Mouse (Mus musculus) embryonic fibroblast, embryonic 13.5 days (primary cell): ENCODE results near the gene Fbxw13. TPM values are rescaled to one million over a fixed set of nuclear protein-coding genes. Genes with fewer than 3 reads are reported as not detected.
"Not testable (repeated sequence)": the region's sequence is repeated elsewhere in the genome, so short reads cannot be mapped to it uniquely, and the experiment has no call there.

Source experiments
- H3K27ac ChIP-seq: 2 replicates; pipeline ENCODE4 v1.5.1; 2012; ENCODE audit warnings: low read length, control low read depth, inconsistent platforms; ENCODE audit not compliant: insufficient read depth
- H3K4me1 ChIP-seq: 2 replicates; pipeline ENCODE4 v1.6.1; 2011; ENCODE audit warnings: low read length; ENCODE audit not compliant: control insufficient read depth, insufficient read depth
- H3K4me3 ChIP-seq: 2 replicates; pipeline ENCODE4 v1.5.1; 2011; ENCODE audit warnings: mild to moderate bottlenecking, control low read depth, low read length; ENCODE audit not compliant: insufficient read depth
- CTCF ChIP-seq: IDR thresholded peaks from 2 replicates; pipeline ENCODE4 v1.5.1; 2011; ENCODE audit warnings: mild to moderate bottlenecking, control low read depth, low read length, moderate library complexity, borderline replicate concordance; ENCODE audit not compliant: insufficient read depth
- POLR2A ChIP-seq: IDR thresholded peaks from 2 replicates; pipeline ENCODE4 v1.6.1; 2011; ENCODE audit warnings: low read depth, mild to moderate bottlenecking, control low read depth, low read length, moderate library complexity
- polyA plus RNA-seq: library from polyadenylated mRNA; stranded (reverse); fragments of >200 nt; gene quantifications from 2 replicates; pipeline ENCODE4 v1.2.4, GENCODE M21; 2011; ENCODE audit warnings: low read depth; ENCODE audit not compliant: missing spikeins, insufficient read length

Fbxw13 gene
- polyA plus RNA-seq: not detected in 2 replicates

DNA sequence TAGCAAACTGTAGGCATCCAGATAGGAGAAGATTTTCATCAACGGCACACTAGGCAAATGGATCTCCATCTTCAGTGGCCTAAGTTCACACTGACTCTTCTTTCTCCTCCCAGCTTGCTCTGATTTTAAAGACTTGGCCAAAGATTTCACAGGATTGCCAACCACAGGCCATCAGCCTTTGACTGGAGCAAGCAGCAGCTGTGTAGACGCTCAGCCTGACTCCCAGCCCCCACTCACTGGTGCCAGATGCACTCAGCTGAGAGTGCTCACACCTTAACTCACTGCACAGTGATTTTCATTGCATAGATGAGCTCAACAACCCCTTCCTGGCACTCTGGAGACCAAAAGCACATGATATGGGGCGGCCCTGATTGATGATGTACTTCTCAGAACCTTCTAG is at the start of gene Fbxw13:
TSS of gene Fbxw13 (minus strand) at position 101 of the 400 bp plus-strand sequence.
- H3K4me1 ChIP-seq, H3K27ac ChIP-seq, H3K4me3 ChIP-seq: not testable (repeated sequence)

DNA sequence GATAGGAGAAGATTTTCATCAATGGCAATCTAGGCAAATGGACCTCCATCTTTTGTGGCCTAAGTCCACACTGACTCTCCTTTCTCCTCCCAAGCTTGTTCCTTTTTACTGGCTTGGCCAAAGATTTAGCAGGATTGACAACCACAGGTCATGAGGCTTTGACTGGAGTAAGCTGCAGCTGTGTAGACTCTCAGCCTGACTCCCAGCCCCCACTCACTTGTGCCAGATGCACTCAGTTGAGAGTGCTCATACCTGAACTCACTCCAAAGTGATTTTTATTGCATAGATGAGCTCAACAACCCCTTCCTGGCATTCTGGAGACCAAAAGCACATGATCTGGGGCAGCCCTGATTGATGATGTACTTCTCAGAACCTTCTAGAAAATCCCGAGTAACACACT is 38.9 kb upstream of the Fbxw13 start, which contains the start of gene Fbxw20:
TSS of gene Fbxw20 (minus strand) at position 101 of the 400 bp plus-strand sequence.
- no peak within 1 kb of the TSS for H3K4me3 ChIP-seq
- no peak within 1 kb of the TSS for H3K27ac ChIP-seq
- no peaks in the 10 kb centered on the region for H3K4me1 ChIP-seq
- TF ChIP-seq POLR2A (no peak), CTCF (no peak)

DNA sequence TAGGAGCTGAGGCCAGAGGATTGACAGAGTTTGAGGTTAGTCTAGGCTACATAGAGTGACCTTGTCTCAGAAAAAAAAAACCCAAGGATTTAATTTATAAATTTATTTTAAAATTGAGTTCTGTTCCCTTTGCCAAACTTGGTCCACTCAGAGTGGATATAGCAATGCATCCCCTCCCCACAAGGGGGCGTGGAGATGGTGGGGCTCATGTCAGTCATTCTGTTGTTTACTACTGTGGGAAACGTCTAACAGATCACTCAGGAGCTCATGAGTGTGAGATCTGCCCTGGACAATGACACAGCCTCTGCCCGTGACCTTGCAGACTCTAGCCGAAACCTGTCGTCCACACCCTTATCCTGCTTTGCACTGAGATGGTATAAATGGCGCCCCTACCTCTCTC is 22.7 kb upstream of the Fbxw13 start:
- Histone ChIP-seq H3K4me3 (no peak overlapping the region), H3K27ac (no peak overlapping the region)
- no peak for TF ChIP-seq CTCF
- TF ChIP-seq POLR2A: no peak

DNA sequence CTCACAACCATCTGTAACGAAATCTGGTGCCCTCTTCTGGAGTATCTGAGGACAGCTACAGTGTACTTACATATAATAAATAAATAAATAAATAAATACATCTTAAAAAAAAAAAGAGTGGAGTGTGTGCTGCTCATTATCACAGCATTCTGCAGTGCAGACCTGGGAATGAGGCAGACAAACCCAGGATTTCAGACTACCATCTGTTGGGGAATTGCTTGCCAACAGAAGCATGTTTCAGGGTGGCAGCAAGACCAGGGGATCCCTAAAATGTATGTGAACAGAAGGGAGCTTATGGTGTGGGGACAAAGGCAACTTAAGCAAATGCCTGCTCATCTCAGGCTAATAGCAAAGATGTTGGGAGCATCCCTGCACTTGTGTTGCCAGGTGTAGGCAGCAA is 5.6 kb upstream of the Fbxw13 start:
- not testable (repeated sequence) for H3K4me1 ChIP-seq, H3K4me3 ChIP-seq, H3K27ac ChIP-seq

More for the DNA sequence above, 22.7 kb upstream of the Fbxw13 start:
- no peaks in the 10 kb centered on the region for H3K4me1 ChIP-seq

DNA sequence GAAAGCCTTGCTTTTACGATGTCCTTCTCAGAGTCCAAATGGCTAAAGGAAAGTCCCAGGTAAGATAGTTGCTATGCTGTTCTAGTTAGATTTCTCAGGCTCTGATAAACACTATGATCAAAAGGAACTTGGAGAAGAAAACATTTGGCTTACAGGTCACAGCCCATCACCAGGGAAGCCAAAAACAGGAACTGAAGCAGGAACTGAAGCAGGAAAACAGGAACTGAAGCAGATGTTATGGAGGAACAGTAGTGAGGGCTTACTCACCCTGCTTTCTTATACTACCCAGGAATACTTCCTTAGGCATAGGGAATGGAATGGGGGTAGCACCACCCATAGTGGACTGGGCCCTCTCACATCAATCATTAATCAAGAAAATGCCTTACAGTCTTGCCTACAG is 4.6 kb upstream of the Fbxw13 start:
- TF ChIP-seq POLR2A: no peak
- TF ChIP-seq CTCF: no peak
- Histone ChIP-seq H3K4me1 (no peaks in the 10 kb centered on the region), H3K27ac (no peak overlapping the region), H3K4me3 (no peak overlapping the region)

DNA sequence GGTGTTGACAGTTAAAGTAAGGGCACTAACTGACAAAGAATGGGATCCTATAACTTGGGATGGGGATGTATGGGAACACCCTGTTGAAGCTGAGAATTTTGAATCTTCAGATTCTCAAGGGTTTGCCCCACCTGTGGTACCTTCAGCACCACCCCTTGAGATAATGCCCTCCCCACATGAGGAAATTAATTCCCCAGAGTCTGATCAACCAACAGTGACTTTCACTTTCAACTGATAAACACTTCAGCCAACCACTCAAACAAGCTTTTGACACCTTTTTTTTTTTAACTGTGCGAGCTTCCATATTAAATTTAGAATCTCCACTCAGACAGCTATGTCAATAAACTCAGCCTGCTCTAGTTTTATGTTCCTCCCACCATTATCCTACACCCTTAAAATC is 3.6 kb upstream of the Fbxw13 start:
- TF ChIP-seq CTCF (no peak), POLR2A (no peak)
- Histone ChIP-seq H3K4me3 (no peak overlapping the region), H3K4me1 (no peaks in the 10 kb centered on the region), H3K27ac (no peak overlapping the region)

DNA sequence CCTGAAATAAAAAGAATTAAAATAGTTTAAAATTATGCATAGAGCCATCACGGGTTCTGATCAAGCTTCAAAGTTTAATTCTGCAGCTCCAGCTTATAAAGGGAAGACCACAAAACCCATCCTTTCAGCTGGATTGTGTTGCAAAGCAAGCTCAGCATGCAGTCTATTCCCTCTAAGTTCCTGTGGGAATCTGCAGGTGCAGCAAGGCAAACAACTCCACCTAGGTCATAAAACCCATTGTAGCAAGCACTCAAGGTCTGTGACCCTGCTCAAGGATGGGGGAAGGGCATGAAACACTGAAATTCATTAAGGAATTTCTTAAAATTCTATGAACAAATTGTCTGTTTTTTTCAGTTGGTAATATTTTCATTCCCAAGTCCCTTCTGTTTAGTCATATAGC is 18.6 kb downstream of the Fbxw13 start:
- H3K4me1 ChIP-seq: no peaks in the 10 kb centered on the region
- no peak overlapping the region for H3K27ac ChIP-seq
- TF ChIP-seq POLR2A: no peak
- TF ChIP-seq CTCF: no peak
- no peak overlapping the region for H3K4me3 ChIP-seq

DNA sequence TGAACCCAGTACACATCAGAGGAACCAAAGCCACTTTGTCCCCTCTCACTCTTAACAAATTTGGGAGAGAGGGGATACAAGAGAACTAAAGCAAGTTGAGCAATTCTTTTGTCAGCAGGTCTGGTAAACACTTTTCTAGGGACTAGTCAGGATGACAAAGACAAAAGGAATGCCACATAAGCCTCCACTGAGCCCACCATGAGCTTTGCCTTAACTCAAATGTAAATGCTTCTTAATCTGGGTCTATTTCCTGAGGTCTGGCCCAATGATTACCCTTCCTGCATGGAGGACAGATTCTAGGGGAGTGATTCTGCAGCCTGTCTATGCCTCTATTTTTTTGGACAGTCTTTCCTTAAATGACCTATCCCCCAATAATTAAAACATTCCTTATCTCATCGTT is 19.5 kb downstream of the Fbxw13 start:
- H3K27ac ChIP-seq: no peak overlapping the region
- H3K4me3 ChIP-seq: no peak overlapping the region
- H3K4me1 ChIP-seq: no peaks in the 10 kb centered on the region
- no peak for TF ChIP-seq POLR2A

DNA sequence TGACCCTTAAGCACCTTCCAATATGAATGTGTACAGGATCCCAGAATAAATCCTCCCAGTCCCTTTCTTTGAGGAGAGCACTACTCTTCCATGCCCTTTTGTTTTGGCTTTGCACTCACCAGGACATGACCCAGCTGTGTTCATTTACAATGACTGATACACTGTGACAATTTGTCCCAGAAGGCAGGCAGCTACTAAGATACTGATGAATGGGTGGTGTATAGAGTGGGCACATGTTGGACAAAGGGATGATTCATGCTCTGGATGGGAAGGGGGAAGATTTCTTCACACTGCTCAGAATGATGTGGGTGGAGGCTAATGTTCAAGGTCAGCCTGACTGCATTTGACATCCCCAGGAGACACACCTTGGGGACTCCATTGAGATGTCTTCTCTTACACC is 28.5 kb downstream of the Fbxw13 start:
- no peak overlapping the region for H3K4me3 ChIP-seq
- H3K27ac ChIP-seq: no peak overlapping the region
- no peaks in the 10 kb centered on the region for H3K4me1 ChIP-seq
- TF ChIP-seq CTCF: no peak
- no peak for TF ChIP-seq POLR2A

DNA sequence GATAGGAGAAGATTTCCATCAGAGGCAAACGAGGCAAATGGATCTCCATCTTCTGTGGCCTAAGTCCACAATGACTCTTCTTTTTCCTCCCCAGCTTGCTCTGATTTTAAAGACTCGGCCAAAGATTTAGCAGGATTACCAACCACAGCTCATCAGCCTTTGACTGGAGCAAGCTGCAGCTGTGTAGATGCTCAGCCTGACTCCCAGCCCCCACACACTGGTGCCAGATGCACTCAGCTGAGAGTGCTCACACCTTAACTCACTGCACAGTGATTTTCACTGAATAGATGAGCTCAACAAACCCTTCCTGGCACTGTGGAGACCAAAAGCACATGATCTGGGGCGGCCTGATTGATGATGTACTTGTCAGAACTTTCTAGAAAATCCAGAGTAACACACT is 33.8 kb downstream of the Fbxw13 start, which contains the start of gene Fbxw21:
TSS of gene Fbxw21 (minus strand) at position 101 of the 400 bp plus-strand sequence.
- TF ChIP-seq CTCF (no peak), POLR2A (no peak)
- Histone ChIP-seq H3K27ac (no peak within 1 kb of the TSS), H3K4me3 (no peak within 1 kb of the TSS), H3K4me1 (no peaks in the 10 kb centered on the region)

DNA sequence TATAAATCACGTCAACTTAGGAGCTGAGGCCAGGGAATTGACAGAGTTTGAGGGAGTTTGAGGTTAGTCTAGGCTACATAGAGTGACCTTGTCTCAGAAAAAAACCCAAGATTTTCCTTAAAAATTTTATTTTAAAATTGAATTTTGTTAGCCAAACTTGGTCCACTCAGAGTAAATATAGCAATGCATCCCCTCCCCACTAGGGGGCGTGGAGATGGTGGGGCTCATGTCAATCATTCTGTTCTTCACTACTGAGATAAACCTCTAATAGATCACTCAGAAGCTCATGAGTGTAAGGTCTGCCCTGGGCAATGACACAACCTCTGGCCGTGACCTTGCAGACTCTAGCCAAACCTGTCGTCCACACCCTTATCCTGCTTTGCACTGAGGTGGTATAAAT is 55.4 kb downstream of the Fbxw13 start:
- H3K4me1 ChIP-seq, H3K4me3 ChIP-seq, H3K27ac ChIP-seq: not testable (repeated sequence)
